Mouse (Mus musculus): ENCODE data around the gene Rab17.
A peak's percentile ranks its signal among the peaks of the same experiment; 100 is the strongest.

The Rab17 gene

GRCm38 (mm10) chr1:90928575-90928934 is 40.9 kb downstream of the Rab17 start:
- DNase-seq (ENCODE audit: low spot score), result peak; percentile 57

- DNase-seq (ENCODE audit: low spot score), result no peak
Observed at GRCm38 (mm10) chr1:90927929-90928574, 41.4 kb downstream of the Rab17 start.

- DNase-seq (ENCODE audit: low spot score), result no peak
Observed at GRCm38 (mm10) chr1:90927308-90927707, 42.2 kb downstream of the Rab17 start.

GRCm38 (mm10) chr1:90926030-90926429 is 43.4 kb downstream of the Rab17 start:
- DNase-seq (ENCODE audit: low spot score), result no peak

GRCm38 (mm10) chr1:90921687-90922086 is 47.8 kb downstream of the Rab17 start:
- no peak for DNase-seq (ENCODE audit: low spot score)

- DNase-seq (ENCODE audit: low spot score), result no peak
Observed at GRCm38 (mm10) chr1:90917509-90917908, 52.0 kb downstream of the Rab17 start.

GRCm38 (mm10) chr1:90914948-90915569 is 54.4 kb downstream of the Rab17 start, which contains the start of gene Mlph:
TSS of gene Mlph (plus strand) at chr1:90915085.
- DNase-seq (ENCODE audit: low spot score), result no peak

GRCm38 (mm10) chr1:90913231-90913630 is 56.2 kb downstream of the Rab17 start:
- no peak for DNase-seq (ENCODE audit: low spot score)

GRCm38 (mm10) chr1:90909631-90910152 is 59.8 kb downstream of the Rab17 start:
- no peak for DNase-seq (ENCODE audit: low spot score)

- DNase-seq (ENCODE audit: low spot score), result no peak
Observed at GRCm38 (mm10) chr1:90909161-90909560, 60.3 kb downstream of the Rab17 start.
